Mouse (Mus musculus) hindbrain, embryonic 14.5 days (tissue): Measurements from ENCODE around the gene Dgkg. TPM values are rescaled to one million over a fixed set of nuclear protein-coding genes. Genes with fewer than 3 reads are reported as not detected.

Source experiments
- ATAC-seq: fragments of 200-750 bp; cut with Nextera tagmentation; 2 replicates; pipeline ENCODE4 v1.8.0; 2017; ENCODE audit warnings: moderate number of reproducible peaks, mild to moderate bottlenecking, moderate TSS enrichment, moderate library complexity; ENCODE audit not compliant: low FRiP score
- DNase-seq: peaks from one replicate; pipeline ENCODE4 v3.0.0-alpha.2; 2015; ENCODE audit warnings: low spot score
- H3K27ac ChIP-seq: fragments of 300-500 bp; sonication (generic); 2 replicates; pipeline ENCODE4 v1.5.1; 2014; ENCODE audit warnings: mild to moderate bottlenecking, moderate library complexity
- H3K27me3 ChIP-seq: fragments of 300-500 bp; sonication (generic); 2 replicates; pipeline ENCODE4 v1.6.1; 2014; ENCODE audit warnings: mild to moderate bottlenecking, low read length, mixed read lengths; ENCODE audit not compliant: control insufficient read depth, insufficient read depth
- H3K36me3 ChIP-seq: fragments of 300-500 bp; sonication (generic); replicated peaks from 2 replicates; pipeline ENCODE4 v1.6.1; 2014; ENCODE audit not compliant: control insufficient read depth, insufficient read depth
- H3K4me1 ChIP-seq: fragments of 300-500 bp; sonication (generic); replicated peaks from 2 replicates; pipeline ENCODE4 v1.6.1; 2014; ENCODE audit warnings: antibody characterized with exemption, low read length, mixed read lengths; ENCODE audit not compliant: control insufficient read depth, insufficient read depth
- H3K4me2 ChIP-seq: fragments of 300-500 bp; sonication (generic); replicated peaks from 2 replicates; pipeline ENCODE4 v1.6.1; 2014; ENCODE audit warnings: mild to moderate bottlenecking, moderate library complexity
- H3K4me3 ChIP-seq: fragments of 300-500 bp; sonication (generic); replicated peaks from 2 replicates; pipeline ENCODE4 v1.5.1; 2014; ENCODE audit warnings: mild to moderate bottlenecking, low read length
- H3K9ac ChIP-seq: fragments of 300-500 bp; sonication (generic); 2 replicates; pipeline ENCODE4 v1.6.1; 2014
- H3K9me3 ChIP-seq: fragments of 300-500 bp; sonication (generic); 2 replicates; pipeline ENCODE4 v1.6.1; 2016; ENCODE audit warnings: low read length; ENCODE audit not compliant: control insufficient read depth
- WGBS: fragments of 180-500 bp; shearing (Covaris S2); extraction: QIAGEN DNeasy Blood & Tissue Kit; methylation state at CpG from one replicate; pipeline ENCODE4 v1.1.7; 2014; 5-methylcytosine and 5-hydroxymethylcytosine counted together
- polyA plus RNA-seq: library from polyadenylated mRNA; unstranded; fragments of >200 nt; fragmentation: Nextera tagmentation; extraction: Ambion mirVana; gene quantifications from 2 replicates; pipeline ENCODE4 v1.2.1, GENCODE M21; 2014

The Dgkg gene
- polyA plus RNA-seq: 2.8 and 3.7 TPM in 2 replicates

- Histone ChIP-seq H3K9me3 (no peaks in the 10 kb centered on the region), H3K27me3 (peaks cover 41% of the 10 kb centered on the region), H3K36me3 (no peaks in the 10 kb centered on the region), H3K4me2 (peak within 1 kb of the TSS; percentile 88), H3K4me3 (peak within 1 kb of the TSS; percentile 46), H3K4me1 (no peaks in the 10 kb centered on the region), H3K27ac (no peak within 1 kb of the TSS), H3K9ac (peak within 1 kb of the TSS; percentile 50)
- WGBS: 1% methylated on average over 63 of the region's 63 CpGs
- DNase-seq: peak; percentile 26
- peak; percentile 74 for ATAC-seq
These were observed at the start of gene Dgkg for GRCm38 (mm10) chr16:22656533-22657444. Dgkg (minus strand) TSS chr16:22657221.

GRCm38 (mm10) chr16:22704946-22705345 lies 47.9 kb upstream of the Dgkg start:
- Histone ChIP-seq H3K4me3 (no peak overlapping the region), H3K9ac (no peak overlapping the region), H3K36me3 (no peaks in the 10 kb centered on the region), H3K9me3 (no peaks in the 10 kb centered on the region), H3K4me1 (no peaks in the 10 kb centered on the region), H3K27ac (no peak overlapping the region), H3K4me2 (no peak overlapping the region), H3K27me3 (no peaks in the 10 kb centered on the region)
- no peak for ATAC-seq
- WGBS: 54% methylated on average over 6 of the region's 6 CpGs
- DNase-seq: no peak

- no peak overlapping the region for H3K4me3 ChIP-seq
- ATAC-seq (no peak), DNase-seq (no peak)
- 91% methylated on average over 5 of the region's 5 CpGs for WGBS
- H3K27ac ChIP-seq: no peak overlapping the region
- H3K9ac ChIP-seq: no peak overlapping the region
- H3K9me3 ChIP-seq: no peaks in the 10 kb centered on the region
- H3K4me2 ChIP-seq: no peak overlapping the region
- no peaks in the 10 kb centered on the region for H3K36me3 ChIP-seq
- H3K4me1 ChIP-seq: no peaks in the 10 kb centered on the region
- no peaks in the 10 kb centered on the region for H3K27me3 ChIP-seq
These were observed 47.1 kb upstream of the Dgkg start for GRCm38 (mm10) chr16:22704136-22704535.

- H3K36me3 ChIP-seq: no peaks in the 10 kb centered on the region
- 74% methylated on average over 13 of the region's 13 CpGs for WGBS
- no peak for ATAC-seq
- no peak for DNase-seq
- H3K27ac ChIP-seq: no peak overlapping the region
- no peak overlapping the region for H3K4me2 ChIP-seq
- H3K4me1 ChIP-seq: no peaks in the 10 kb centered on the region
- no peak overlapping the region for H3K4me3 ChIP-seq
- no peaks in the 10 kb centered on the region for H3K27me3 ChIP-seq
- H3K9me3 ChIP-seq: no peaks in the 10 kb centered on the region
- H3K9ac ChIP-seq: no peak overlapping the region
These were observed 42.1 kb upstream of the Dgkg start for GRCm38 (mm10) chr16:22698846-22699760.

GRCm38 (mm10) chr16:22698101-22698500 lies 41.1 kb upstream of the Dgkg start:
- no peaks in the 10 kb centered on the region for H3K27me3 ChIP-seq
- 87% methylated on average over 8 of the region's 8 CpGs for WGBS
- H3K4me3 ChIP-seq: no peak overlapping the region
- no peaks in the 10 kb centered on the region for H3K9me3 ChIP-seq
- no peak for DNase-seq
- no peak overlapping the region for H3K9ac ChIP-seq
- H3K4me1 ChIP-seq: no peaks in the 10 kb centered on the region
- no peaks in the 10 kb centered on the region for H3K36me3 ChIP-seq
- H3K27ac ChIP-seq: no peak overlapping the region
- no peak overlapping the region for H3K4me2 ChIP-seq
- ATAC-seq: no peak

- Histone ChIP-seq H3K4me1 (no peaks in the 10 kb centered on the region), H3K4me3 (no peak overlapping the region), H3K27ac (no peak overlapping the region), H3K4me2 (no peak overlapping the region), H3K36me3 (no peaks in the 10 kb centered on the region), H3K9ac (no peak overlapping the region), H3K27me3 (no peaks in the 10 kb centered on the region), H3K9me3 (no peaks in the 10 kb centered on the region)
- ATAC-seq: no peak
- DNase-seq: no peak
- WGBS: 98% methylated on average over 2 of the region's 2 CpGs
These were observed 32.6 kb upstream of the Dgkg start for GRCm38 (mm10) chr16:22689622-22690021.

GRCm38 (mm10) chr16:22687711-22688230 lies 30.8 kb upstream of the Dgkg start:
- ATAC-seq (no peak), DNase-seq (no peak)
- Histone ChIP-seq H3K36me3 (no peaks in the 10 kb centered on the region), H3K9me3 (no peaks in the 10 kb centered on the region), H3K27ac (no peak overlapping the region), H3K4me1 (no peaks in the 10 kb centered on the region), H3K4me3 (no peak overlapping the region), H3K4me2 (no peak overlapping the region), H3K27me3 (no peaks in the 10 kb centered on the region), H3K9ac (no peak overlapping the region)
- WGBS: 80% methylated on average over 8 of the region's 8 CpGs

GRCm38 (mm10) chr16:22683605-22684004 lies 26.6 kb upstream of the Dgkg start:
- Histone ChIP-seq H3K27me3 (no peaks in the 10 kb centered on the region), H3K4me3 (no peak overlapping the region), H3K27ac (no peak overlapping the region), H3K4me1 (no peaks in the 10 kb centered on the region), H3K9me3 (no peaks in the 10 kb centered on the region), H3K4me2 (no peak overlapping the region), H3K9ac (no peak overlapping the region), H3K36me3 (no peaks in the 10 kb centered on the region)
- no peak for DNase-seq
- 82% methylated on average over 3 of the region's 3 CpGs for WGBS
- no peak for ATAC-seq

- Histone ChIP-seq H3K9me3 (no peaks in the 10 kb centered on the region), H3K9ac (no peak overlapping the region), H3K27me3 (no peaks in the 10 kb centered on the region), H3K4me3 (no peak overlapping the region), H3K36me3 (no peaks in the 10 kb centered on the region), H3K4me1 (no peaks in the 10 kb centered on the region), H3K4me2 (no peak overlapping the region), H3K27ac (no peak overlapping the region)
- ATAC-seq (no peak), DNase-seq (no peak)
These were observed 25.7 kb upstream of the Dgkg start for GRCm38 (mm10) chr16:22682727-22683126.
